Mouse (Mus musculus) heart, postnatal 25 days (tissue): ENCODE data around the gene Entpd7. TPM values are rescaled to one million over a fixed set of nuclear protein-coding genes. Genes with fewer than 3 reads are reported as not detected.

Experiments used
- DNase-seq: peaks from one replicate; pipeline ENCODE4 v3.0.0; 2022; ENCODE audit warnings: low spot score
- intact Hi-C: fragments of 180-260 bp; cut with DNase I; formaldehyde crosslinking; loops from one replicate; pipeline ENCODE4 v1.15.1; 2025
- total RNA-seq, 2 experiments: library from RNA; stranded (reverse); gene quantifications; 2 replicates each; pipeline ENCODE4 v1.2.3; 2021

Entpd7 gene
- total RNA-seq, 2 experiments from 2014 or later, result 2.7 to 3.1 TPM

- intact Hi-C loops, result no loop called here
Measured at GRCm38 (mm10) chr19:43761543-43762256, 72.2 kb downstream of the Entpd7 start.

GRCm38 (mm10) chr19:43762410-43762809 lies 72.9 kb downstream of the Entpd7 start:
- intact Hi-C loops, result no loop called here
- DNase-seq, result no peak

More at GRCm38 (mm10) chr19:43761543-43762256, 72.2 kb downstream of the Entpd7 start:
- no peak for DNase-seq

GRCm38 (mm10) chr19:43766451-43766850 lies 77.0 kb downstream of the Entpd7 start:
- DNase-seq, result no peak
- intact Hi-C loops, result no loop called here

DNA sequence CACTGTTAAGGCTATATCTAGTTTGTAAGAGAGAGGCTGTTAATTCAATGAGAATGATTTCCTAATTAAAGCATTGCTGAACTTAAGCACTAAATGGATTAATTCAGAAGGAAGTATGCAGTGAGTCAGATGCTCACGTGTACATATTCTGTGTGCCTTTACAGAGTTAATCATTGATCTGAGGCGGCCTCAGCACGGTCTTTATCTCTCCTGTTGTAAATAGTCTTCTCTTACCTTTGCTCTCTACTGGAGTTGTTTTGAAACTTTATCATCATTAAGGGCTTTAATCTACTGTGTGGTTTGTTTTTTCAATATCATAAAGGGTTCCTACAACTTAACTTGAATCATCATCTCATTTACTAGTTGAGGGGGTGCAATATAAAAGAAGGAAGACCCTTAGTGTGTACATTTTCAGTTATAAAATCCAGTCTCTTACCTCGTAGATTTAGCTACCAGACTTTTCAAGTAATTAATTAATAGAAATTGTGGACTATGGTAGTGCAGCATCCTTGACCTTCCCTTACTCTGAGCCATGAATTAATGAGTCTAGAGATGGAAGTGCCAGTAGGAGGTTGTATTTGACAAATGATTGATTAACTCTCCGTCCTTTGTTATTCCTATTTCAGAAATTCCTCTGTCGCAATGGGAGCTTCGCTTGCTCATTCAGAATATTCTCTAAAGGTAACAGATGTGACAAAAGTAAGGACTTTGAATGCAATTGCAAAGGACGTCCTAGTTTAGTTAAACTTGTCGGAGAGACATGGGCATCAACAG lies 78.3 kb downstream of the Entpd7 start:
- intact Hi-C loops, result no loop called here
- DNase-seq, result no peak

DNA sequence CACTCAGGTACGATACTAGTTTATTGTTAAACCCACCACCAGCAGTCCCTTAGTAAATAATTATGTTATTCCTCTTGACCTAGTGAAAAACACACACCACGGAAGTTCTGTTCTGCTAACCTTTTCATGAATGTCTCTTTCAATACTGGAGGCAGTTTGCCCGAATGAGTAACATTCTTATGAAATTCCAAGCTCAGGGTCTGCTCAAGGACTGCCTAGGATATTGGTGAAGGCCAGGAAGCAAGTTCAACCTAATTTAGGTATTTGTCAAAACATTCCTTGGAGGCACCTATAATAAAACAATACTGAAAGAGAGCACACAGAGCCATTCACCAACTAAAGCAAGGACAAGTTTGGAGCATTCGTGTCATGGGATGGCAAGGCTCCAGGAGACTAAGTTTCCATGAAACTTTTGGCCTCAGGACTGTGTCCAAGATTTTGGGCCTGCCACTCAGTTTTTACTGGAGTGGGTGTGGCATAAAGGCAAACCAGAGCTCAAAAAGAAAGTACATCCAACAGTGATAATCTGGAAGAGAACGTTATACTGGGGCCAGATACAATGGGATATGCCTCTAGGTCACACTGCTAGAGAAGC lies 80.0 kb downstream of the Entpd7 start:
- intact Hi-C loops, result no loop called here
- DNase-seq, result no peak

DNA sequence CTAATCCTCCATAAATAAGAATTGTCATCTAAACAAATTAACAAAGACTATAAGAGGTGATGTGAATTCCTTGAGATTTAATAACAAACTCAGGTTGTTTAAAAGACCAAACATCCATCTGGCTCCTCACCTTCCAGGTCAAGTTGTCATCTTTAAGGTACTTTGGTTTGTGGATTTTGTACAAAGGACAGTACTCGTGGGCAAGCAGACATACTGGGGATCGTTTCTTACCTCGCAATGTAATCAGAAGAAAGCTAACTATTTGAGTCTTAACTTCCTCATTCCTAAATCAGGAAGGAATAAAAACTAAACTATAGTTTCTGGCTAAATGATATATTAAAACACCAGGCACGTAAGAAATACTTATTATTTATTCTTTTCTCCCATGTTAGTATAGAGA lies 81.1 kb downstream of the Entpd7 start:
- intact Hi-C loops, result no loop called here
- no peak for DNase-seq

GRCm38 (mm10) chr19:43771499-43771969 lies 82.1 kb downstream of the Entpd7 start:
- DNase-seq, result no peak
- intact Hi-C loops, result no loop called here

GRCm38 (mm10) chr19:43772311-43772710 lies 82.8 kb downstream of the Entpd7 start:
- no peak for DNase-seq
- intact Hi-C loops, result no loop called here

DNA sequence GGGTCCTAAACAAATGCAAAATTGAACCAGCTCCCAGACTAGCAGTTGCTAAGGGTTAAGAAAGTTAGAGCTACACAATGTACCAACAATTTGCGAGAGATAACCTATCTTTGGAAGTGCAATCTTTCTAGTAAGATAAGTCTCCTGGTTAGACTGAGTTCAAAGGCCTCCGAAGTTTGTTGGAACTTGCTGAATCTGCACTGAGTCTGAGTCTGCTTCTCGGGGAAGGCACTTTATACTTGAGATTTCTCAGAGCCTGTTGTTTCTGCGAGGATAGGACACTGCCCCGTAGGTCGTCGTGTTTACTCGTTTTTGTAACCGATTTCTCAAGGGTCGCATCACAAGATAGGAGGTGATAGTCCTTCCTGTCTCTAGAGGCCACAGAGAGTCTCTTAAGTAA lies 86.0 kb downstream of the Entpd7 start:
- intact Hi-C loops, result no loop called here
- no peak for DNase-seq

DNA sequence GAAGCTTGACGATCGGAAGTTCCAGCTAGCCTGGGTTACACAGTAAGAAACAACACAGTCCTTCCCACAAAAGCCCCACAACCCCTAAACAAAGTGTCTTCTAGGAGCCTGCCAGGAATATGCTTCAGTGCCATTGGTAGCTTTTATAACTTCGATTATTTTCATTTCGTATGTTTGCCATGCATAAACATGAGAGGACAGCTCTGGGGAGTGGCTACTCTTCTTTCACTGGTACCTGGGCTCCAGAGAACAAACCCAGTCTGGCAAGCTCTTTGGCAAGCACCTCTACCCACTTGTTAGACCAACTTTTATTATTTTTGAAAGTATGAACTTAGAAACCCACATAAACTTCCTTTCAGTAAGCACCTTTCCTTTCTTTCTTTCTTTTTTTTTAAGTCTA lies 87.1 kb downstream of the Entpd7 start:
- no peak for DNase-seq
- intact Hi-C loops, result no loop called here

DNA sequence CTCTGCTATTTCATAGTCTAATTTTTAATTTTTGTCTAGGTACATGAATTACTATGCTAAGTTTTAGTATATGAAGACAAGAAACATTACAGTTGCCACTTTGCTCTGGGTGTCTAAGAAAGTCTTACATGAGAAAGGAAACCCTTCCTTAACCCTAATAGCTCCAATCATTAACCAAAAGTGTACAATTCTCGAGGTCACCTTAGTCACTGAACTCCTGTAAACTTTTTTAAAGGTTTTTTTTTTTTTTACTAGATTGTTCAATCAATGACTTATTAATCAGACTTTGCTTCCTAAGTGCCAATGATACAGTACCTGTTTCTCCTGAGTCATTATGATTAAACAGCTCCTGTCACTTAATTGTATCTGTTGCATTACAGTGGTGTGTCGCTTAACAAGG lies 87.8 kb downstream of the Entpd7 start:
- no peak for DNase-seq
- intact Hi-C loops, result no loop called here

DNA sequence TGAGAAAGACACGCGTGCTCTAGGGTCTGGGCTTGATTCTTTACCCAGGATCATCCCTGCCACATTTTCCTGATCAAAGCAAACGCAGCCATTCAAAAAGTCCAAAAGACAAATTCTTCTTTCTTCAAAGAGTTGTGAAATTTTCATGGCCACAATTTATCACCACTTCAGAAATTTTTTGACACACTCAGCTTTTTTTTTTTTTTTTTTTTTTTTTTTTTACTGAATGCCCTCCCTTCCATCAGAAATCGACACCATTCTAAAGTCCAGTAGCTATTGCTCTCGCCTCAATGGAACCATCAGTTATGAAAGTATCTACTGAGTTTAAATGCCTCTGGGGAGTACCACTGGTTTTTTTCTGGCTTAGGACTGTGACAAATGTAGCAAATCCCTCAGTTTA lies 90.9 kb downstream of the Entpd7 start:
- DNase-seq, result no peak
- intact Hi-C loops, result no loop called here

- intact Hi-C loops, result no loop called here
Measured at GRCm38 (mm10) chr19:43781980-43782379, 92.5 kb downstream of the Entpd7 start, which contains the start of gene Abcc2. TSS of gene Abcc2 (plus strand) at chr19:43782192.

More at GRCm38 (mm10) chr19:43781980-43782379, 92.5 kb downstream of the Entpd7 start, which contains the start of gene Abcc2:
- no peak for DNase-seq

Other genes with a start within 250 kb of the Entpd7 start
- gene Cnnm1, start 249.2 kb upstream of the Entpd7 start, total RNA-seq, result under 1 TPM; 0.06 to 0.08 TPM
- gene Got1, start 165.1 kb upstream of the Entpd7 start, total RNA-seq, result 1,000 to 10,000 TPM in 1 of 2 experiments, 100 to 1,000 TPM in 1; 915 to 1,100 TPM
- gene Nkx2-3, start 77.3 kb upstream of the Entpd7 start, total RNA-seq, result not detected
- gene Slc25a28, start 14.8 kb upstream of the Entpd7 start, total RNA-seq, result 10 to 100 TPM; 19.3 to 21.6 TPM
- 10 to 100 TPM; 11.1 to 11.7 TPM for gene Cutc, start 63.3 kb downstream of the Entpd7 start, total RNA-seq
- gene Cox15, start 63.3 kb downstream of the Entpd7 start, total RNA-seq, result 10 to 100 TPM; 27.8 to 34.4 TPM
- not detected for gene Abcc2, start 92.5 kb downstream of the Entpd7 start, total RNA-seq